Mouse (Mus musculus): ENCODE data around the gene Olfr486.
"Not testable (repeated sequence)": the region's sequence is repeated elsewhere in the genome, so short reads cannot be mapped to it uniquely, and the experiment has no call there.

Gene Olfr486

GRCm38 (mm10) chr7:108172642-108173041 is at the start of gene Olfr486:
Gene Olfr486 (minus strand): TSS chr7:108172742.
- not testable (repeated sequence) for DNase-seq (ENCODE audit: inconsistent age in 2 of 2, low spot score in 1 of 2)

- not testable (repeated sequence) for DNase-seq (ENCODE audit: inconsistent age in 2 of 2, low spot score in 1 of 2)
These were observed 42.0 kb upstream of the Olfr486 start, which contains the start of gene Olfr487 for GRCm38 (mm10) chr7:108214536-108214935. Gene Olfr487 (minus strand): TSS chr7:108214636.

- DNase-seq (ENCODE audit: inconsistent age in 2 of 2, low spot score in 1 of 2), result no peak
These were observed 24.4 kb upstream of the Olfr486 start for GRCm38 (mm10) chr7:108196938-108197337.

GRCm38 (mm10) chr7:108196337-108196736 is 23.8 kb upstream of the Olfr486 start:
- DNase-seq (ENCODE audit: inconsistent age in 2 of 2, low spot score in 1 of 2), result not testable (repeated sequence)

GRCm38 (mm10) chr7:108192714-108193113 is 20.2 kb upstream of the Olfr486 start:
- DNase-seq (ENCODE audit: inconsistent age in 2 of 2, low spot score in 1 of 2), result not testable (repeated sequence)

- not testable (repeated sequence) for DNase-seq (ENCODE audit: inconsistent age in 2 of 2, low spot score in 1 of 2)
These were observed 18.7 kb upstream of the Olfr486 start for GRCm38 (mm10) chr7:108191196-108191595.

- not testable (repeated sequence) for DNase-seq (ENCODE audit: inconsistent age in 2 of 2, low spot score in 1 of 2)
These were observed 12.7 kb upstream of the Olfr486 start for GRCm38 (mm10) chr7:108185237-108185636.

- not testable (repeated sequence) for DNase-seq (ENCODE audit: inconsistent age in 2 of 2, low spot score in 1 of 2)
These were observed 11.9 kb upstream of the Olfr486 start for GRCm38 (mm10) chr7:108184401-108184800.

- DNase-seq (ENCODE audit: inconsistent age in 2 of 2, low spot score in 1 of 2), result no peak
These were observed 12.8 kb downstream of the Olfr486 start, which contains the start of gene Olfr485 for GRCm38 (mm10) chr7:108159771-108160170. Gene Olfr485 (minus strand): TSS chr7:108159871.

- DNase-seq (ENCODE audit: inconsistent age in 2 of 2, low spot score in 1 of 2), result no peak
These were observed 45.2 kb downstream of the Olfr486 start, which contains the start of gene Olfr484 for GRCm38 (mm10) chr7:108127349-108127748. Gene Olfr484 (minus strand): TSS chr7:108127449.

Data from adrenal gland, adult (tissue).